Mouse (Mus musculus) liver, embryonic 16.5 days (tissue): ENCODE results near the gene B4galt1. TPM values are rescaled to one million over a fixed set of nuclear protein-coding genes. Genes with fewer than 3 reads are reported as not detected.

Experiments used
- ATAC-seq: fragments of 200-750 bp; cut with Nextera tagmentation; 2 replicates; pipeline ENCODE4 v1.8.0; 2017; ENCODE audit warnings: low read depth, mild to moderate bottlenecking, moderate number of reproducible peaks, moderate library complexity
- H3K27ac ChIP-seq: fragments of 300-500 bp; sonication (generic); 2 replicates; pipeline ENCODE4 v1.5.1; 2014; ENCODE audit warnings: mild to moderate bottlenecking, low read length
- H3K27me3 ChIP-seq: fragments of 300-500 bp; sonication (generic); 2 replicates; pipeline ENCODE4 v1.6.1; 2014; ENCODE audit warnings: low read depth, low read length, mixed read lengths; ENCODE audit not compliant: control insufficient read depth, insufficient read depth
- H3K36me3 ChIP-seq: fragments of 300-500 bp; sonication (generic); 2 replicates; pipeline ENCODE4 v1.6.1; 2014; ENCODE audit warnings: mild to moderate bottlenecking; ENCODE audit not compliant: control insufficient read depth, insufficient read depth
- H3K4me1 ChIP-seq: fragments of 300-500 bp; sonication (generic); 2 replicates; pipeline ENCODE4 v1.6.1; 2014; ENCODE audit warnings: low read depth, low read length, mixed read lengths; ENCODE audit not compliant: control insufficient read depth
- H3K4me2 ChIP-seq: fragments of 300-500 bp; sonication (generic); 2 replicates; pipeline ENCODE4 v1.6.1; 2014; ENCODE audit warnings: low read depth, low read length, mixed read lengths
- H3K4me3 ChIP-seq: fragments of 300-500 bp; sonication (generic); 2 replicates; pipeline ENCODE4 v1.5.1; 2014; ENCODE audit warnings: low read depth, mild to moderate bottlenecking, low read length
- H3K9ac ChIP-seq: fragments of 300-500 bp; sonication (generic); 2 replicates; pipeline ENCODE4 v1.6.1; 2014; ENCODE audit warnings: low read depth, low read length
- H3K9me3 ChIP-seq: fragments of 300-500 bp; sonication (generic); replicated peaks from 2 replicates; pipeline ENCODE4 v1.6.1; 2016; ENCODE audit warnings: low read length; ENCODE audit not compliant: control insufficient read depth
- WGBS: fragments of 180-500 bp; shearing (Covaris S2); extraction: QIAGEN DNeasy Blood & Tissue Kit; methylation state at CpG from one replicate; pipeline ENCODE4 v1.1.7; 2014; ENCODE audit not compliant: insufficient replicate concordance; 5-methylcytosine and 5-hydroxymethylcytosine counted together
- polyA plus RNA-seq: library from polyadenylated mRNA; unstranded; fragments of >200 nt; fragmentation: Nextera tagmentation; extraction: Ambion mirVana; gene quantifications from 2 replicates; pipeline ENCODE4 v1.2.1, GENCODE M21; 2015

B4galt1 gene
- polyA plus RNA-seq, 1 experiment from 2014 or later = 32.6 TPM

DNA sequence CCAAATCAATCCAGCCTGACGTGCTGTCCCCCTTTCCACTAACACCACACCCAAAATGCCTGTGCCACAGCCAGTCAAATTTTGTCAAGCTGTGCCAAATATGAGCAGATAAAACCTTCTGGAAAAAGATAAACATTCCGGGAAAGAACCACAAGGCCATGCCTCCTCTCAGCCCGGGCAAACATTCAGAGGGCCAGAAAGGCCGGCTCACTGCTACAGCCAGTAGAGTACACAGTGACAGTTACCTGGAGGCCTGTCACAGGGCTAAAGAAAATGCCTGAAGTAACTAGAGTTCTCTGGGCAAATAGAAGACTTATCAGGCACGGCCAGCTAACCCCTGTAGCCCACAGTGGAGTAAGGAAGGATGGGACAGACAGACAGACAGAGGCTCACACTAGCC is 3.2 kb downstream of the B4galt1 start:
- no peaks in the 10 kb centered on the region for H3K27me3 ChIP-seq
- H3K4me2 ChIP-seq = peak overlapping the region; percentile 97
- no peaks in the 10 kb centered on the region for H3K9me3 ChIP-seq
- peak overlapping the region; percentile 93 for H3K9ac ChIP-seq
- 2% methylated on average over 5 of the region's 5 CpGs for WGBS
- H3K4me1 ChIP-seq = peaks cover 65% of the 10 kb centered on the region
- peak; percentile 25 for ATAC-seq
- H3K4me3 ChIP-seq = peak overlapping the region; percentile 81
- peak overlapping the region; percentile 96 for H3K27ac ChIP-seq
- no peaks in the 10 kb centered on the region; the same call in 1 of the 2 replicates for H3K36me3 ChIP-seq

DNA sequence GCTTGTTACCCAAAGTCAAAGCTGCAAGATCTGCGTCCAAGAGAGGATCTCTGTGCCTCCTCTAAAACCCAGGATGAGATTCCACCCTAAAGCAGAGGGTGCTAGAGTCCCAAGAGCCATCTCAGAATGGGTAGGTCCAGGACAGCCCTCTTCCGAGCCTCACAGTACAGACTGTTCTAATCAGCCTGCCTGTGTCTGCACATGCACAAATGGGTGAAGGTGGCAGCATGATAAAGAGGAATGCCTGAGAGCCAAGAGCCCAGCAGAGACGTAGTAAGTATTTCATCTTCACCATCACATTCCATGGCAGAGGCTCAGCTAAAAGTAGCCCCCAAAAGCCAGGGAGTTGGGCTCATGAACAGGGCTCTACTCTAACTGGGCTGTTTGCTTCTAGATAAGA is 4.3 kb downstream of the B4galt1 start:
- 23% methylated on average over 3 of the region's 3 CpGs for WGBS
- Histone ChIP-seq H3K4me3 (peak overlapping the region; percentile 81), H3K27ac (peak overlapping the region; percentile 96), H3K9ac (peak overlapping the region; percentile 93), H3K27me3 (no peaks in the 10 kb centered on the region), H3K4me1 (peaks cover 70% of the 10 kb centered on the region), H3K36me3 (peaks cover 1% of the 10 kb centered on the region), H3K4me2 (peak overlapping the region; percentile 97), H3K9me3 (no peaks in the 10 kb centered on the region)
- ATAC-seq = peak; percentile 47

DNA sequence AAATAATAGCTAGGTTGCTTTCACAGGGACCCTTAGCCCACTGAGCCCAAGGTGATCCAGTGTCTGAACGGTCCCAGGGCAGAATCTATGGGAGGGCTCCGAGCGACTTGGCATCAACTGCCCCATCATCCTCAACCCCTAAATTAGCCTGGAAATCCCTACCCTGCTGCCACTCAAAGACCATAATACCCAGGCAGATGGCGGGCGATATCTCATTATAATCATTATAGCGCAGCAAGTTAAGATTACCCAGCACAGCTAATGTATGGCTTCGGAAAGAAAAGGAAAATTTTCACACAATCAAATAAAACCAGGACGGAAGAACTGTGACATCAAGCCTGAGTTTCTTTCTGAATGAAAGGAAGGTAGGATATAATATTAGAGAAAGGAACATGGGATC is 5.6 kb downstream of the B4galt1 start:
- Histone ChIP-seq H3K4me2 (peak overlapping the region; percentile 97), H3K4me3 (no peak overlapping the region)

DNA sequence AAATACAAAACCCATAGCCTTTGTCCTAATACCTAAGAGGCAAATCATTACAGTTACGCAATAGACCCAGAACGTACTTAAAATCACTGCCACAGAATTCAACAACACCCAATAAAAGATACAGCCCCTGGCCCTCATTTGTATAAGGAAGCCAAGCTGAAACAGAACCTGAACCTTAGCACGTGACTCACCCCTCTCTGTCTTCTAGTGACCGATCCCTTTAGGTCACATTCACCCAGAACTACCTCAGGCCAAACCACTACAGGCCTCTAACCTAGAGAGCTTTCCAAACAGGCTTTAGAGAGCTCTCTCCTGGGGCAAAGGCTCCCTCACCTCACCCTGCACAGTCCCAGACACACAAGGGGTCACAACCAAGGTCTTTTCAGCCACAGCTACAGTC is 6.6 kb downstream of the B4galt1 start:
- peaks cover 4% of the 10 kb centered on the region for H3K36me3 ChIP-seq
- ATAC-seq = peak; percentile 37
- H3K9me3 ChIP-seq = no peaks in the 10 kb centered on the region
- H3K4me1 ChIP-seq = peaks cover 88% of the 10 kb centered on the region
- H3K9ac ChIP-seq = peak overlapping the region; percentile 49
- H3K4me2 ChIP-seq = peak overlapping the region; percentile 53
- H3K27ac ChIP-seq = peak overlapping the region; percentile 96
- no peaks in the 10 kb centered on the region for H3K27me3 ChIP-seq
- H3K4me3 ChIP-seq = peak overlapping the region; percentile 22
- WGBS = 58% methylated on average over 4 of the region's 4 CpGs

More for the DNA sequence above, 5.6 kb downstream of the B4galt1 start:
- Histone ChIP-seq H3K36me3 (peaks cover 4% of the 10 kb centered on the region), H3K4me1 (peaks cover 78% of the 10 kb centered on the region), H3K9ac (peak overlapping the region; percentile 93; the same call in 1 of the 2 replicates), H3K9me3 (no peaks in the 10 kb centered on the region), H3K27me3 (no peaks in the 10 kb centered on the region), H3K27ac (peak overlapping the region; percentile 96)
- no peak for ATAC-seq
- WGBS = 84% methylated on average over 8 of the region's 8 CpGs

DNA sequence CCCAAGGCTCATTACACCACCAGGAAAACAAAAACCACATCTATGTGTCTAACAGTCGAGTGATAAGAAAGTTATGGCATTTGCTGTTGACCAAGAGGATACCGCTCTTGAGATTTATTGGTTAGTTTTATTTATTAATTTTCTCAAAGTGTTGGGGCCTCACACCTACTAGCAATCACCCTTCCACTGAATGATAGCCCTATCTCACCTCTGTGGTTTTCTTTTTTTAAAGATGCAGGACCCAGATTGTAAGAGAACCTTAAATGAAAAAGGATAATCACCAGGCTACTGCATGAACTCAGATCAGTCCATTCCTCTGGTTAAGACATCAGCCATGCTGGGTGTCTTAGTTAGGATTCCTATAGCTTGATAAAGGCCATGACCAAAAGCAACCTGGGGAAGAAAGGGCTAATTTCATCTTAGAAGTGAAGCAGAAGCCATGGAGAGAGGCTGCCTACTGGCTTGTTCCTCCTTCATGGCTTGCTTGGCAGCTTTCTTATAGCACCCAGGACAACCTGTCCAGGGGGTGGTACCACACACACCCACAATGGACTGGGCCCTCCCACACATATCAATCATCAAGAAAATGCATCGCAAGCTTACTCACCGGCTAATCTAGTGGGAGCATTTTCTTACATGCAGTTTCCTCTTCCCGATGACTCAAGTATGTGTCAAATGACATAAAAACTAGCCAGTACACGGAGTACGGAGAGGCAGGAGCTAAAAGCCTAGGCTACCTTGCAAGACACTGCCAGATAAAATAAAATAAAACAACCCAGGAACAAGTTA is 7.5 kb downstream of the B4galt1 start:
- H3K9ac ChIP-seq = peak overlapping the region; percentile 38
- peak overlapping the region; percentile 53 for H3K4me2 ChIP-seq

DNA sequence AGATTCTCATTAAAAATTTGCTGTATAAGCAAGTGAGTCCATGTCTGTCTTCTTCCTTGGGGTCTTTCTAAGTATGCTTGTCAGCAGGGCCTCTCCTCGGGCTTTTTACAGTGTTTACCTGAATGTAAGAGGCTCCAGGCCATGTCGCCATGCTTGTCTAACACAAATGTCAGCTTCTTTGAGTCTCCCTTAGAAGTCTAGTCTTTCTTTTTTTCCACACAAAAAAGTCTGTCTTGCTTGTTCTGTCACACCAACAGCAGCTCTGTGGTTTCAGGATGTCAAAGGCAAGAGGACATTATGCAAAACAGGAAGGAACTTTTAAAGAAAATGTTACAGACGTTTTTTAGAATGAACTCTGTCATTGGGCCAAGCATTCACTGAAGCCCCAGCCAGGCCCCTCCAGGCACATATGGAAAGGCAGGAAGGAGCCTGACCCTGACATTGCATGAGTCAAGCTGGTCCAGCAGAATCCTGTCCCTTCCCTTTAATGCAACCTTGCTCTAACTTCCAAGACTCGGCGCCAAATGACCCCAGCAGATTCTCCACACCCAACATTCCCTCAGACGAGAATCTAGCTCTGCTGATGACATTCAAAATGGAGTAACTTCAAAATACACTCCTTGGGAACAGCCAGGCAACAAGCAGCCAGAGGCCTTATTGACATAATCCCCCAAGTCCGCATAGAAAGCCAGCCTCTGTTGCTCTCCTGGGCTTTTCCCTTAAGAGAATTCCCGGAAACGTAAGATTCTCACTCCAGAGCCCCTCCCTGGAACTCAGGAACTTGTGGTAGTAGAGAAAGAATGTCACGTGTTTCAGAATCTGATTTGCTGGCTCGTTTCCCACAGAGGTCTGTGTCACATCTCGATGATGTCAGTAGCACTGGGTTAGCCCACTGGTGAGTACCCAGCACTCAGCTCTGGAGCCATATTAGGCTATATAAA is 8.7 kb downstream of the B4galt1 start:
- WGBS = 35% methylated on average over 12 of the region's 12 CpGs
- no peak for ATAC-seq
- peak overlapping the region; percentile 33 for H3K9ac ChIP-seq

More for the DNA sequence above, 7.5 kb downstream of the B4galt1 start:
- Histone ChIP-seq H3K4me1 (peaks cover 88% of the 10 kb centered on the region), H3K27me3 (no peaks in the 10 kb centered on the region), H3K4me3 (peak overlapping the region; percentile 9), H3K9me3 (no peaks in the 10 kb centered on the region), H3K36me3 (peaks cover 4% of the 10 kb centered on the region), H3K27ac (peak overlapping the region; percentile 96)
- no peak for ATAC-seq
- WGBS = 19% methylated on average over 7 of the region's 7 CpGs

DNA sequence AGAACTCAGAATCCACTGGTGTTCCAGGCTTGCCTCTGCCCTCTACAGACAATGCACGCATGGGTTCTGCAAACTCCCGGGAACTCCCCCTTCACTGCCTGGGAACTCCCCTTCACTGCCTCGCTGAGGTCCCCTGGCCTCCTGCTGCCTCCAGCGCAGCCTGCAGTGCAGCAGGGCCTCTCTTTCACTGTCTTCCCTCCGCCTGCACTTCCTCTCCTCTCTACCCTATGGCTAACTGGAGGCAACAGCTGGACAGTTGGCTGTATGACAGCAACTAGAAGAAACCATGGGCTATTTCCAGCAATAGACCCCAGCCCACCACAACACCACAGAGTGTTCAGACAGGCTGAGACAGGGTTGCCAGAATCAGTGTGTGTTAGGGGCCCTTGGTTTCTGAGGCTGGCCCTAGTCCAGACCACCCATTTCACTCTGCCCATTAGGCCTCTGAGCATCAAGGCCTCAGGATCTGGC is 9.5 kb downstream of the B4galt1 start:
- no peaks in the 10 kb centered on the region for H3K9me3 ChIP-seq
- ATAC-seq = no peak
- no peak overlapping the region for H3K9ac ChIP-seq
- peaks cover 84% of the 10 kb centered on the region for H3K4me1 ChIP-seq
- no peak overlapping the region; the same call in 1 of the 2 replicates for H3K4me2 ChIP-seq
- peak overlapping the region; percentile 65 for H3K27ac ChIP-seq
- 16% methylated on average over 5 of the region's 5 CpGs for WGBS
- H3K4me3 ChIP-seq = no peak overlapping the region
- peaks cover 4% of the 10 kb centered on the region for H3K36me3 ChIP-seq
- H3K27me3 ChIP-seq = no peaks in the 10 kb centered on the region

More for the DNA sequence above, 8.7 kb downstream of the B4galt1 start:
- Histone ChIP-seq H3K27ac (peak overlapping the region; percentile 65), H3K4me2 (peak overlapping the region; percentile 53), H3K27me3 (no peaks in the 10 kb centered on the region), H3K4me3 (no peak overlapping the region), H3K36me3 (peaks cover 4% of the 10 kb centered on the region), H3K4me1 (peaks cover 85% of the 10 kb centered on the region), H3K9me3 (no peaks in the 10 kb centered on the region)

DNA sequence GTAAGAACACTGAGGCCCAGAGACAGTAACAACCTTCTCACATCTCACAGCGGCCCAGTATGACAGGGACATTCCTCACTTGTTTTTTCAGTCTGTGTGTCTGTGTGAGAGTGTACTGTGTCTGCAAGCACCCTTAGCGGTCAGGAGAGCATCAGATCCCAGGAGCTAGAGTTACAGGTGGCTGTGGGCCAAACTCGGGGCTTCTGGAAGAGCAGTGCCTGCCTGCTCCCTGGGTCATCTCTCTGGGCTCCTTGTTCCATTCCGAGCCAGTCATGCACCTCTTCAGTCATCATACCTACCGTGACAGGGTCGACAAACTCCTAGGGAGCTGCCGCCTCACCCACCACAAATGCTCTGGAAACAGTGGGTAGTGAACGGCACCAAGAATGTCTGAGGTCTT is 10.1 kb downstream of the B4galt1 start:
- Histone ChIP-seq H3K27me3 (no peaks in the 10 kb centered on the region), H3K4me3 (no peak overlapping the region), H3K9me3 (no peaks in the 10 kb centered on the region), H3K4me2 (no peak overlapping the region), H3K27ac (peak overlapping the region; percentile 65), H3K36me3 (peaks cover 4% of the 10 kb centered on the region), H3K9ac (no peak overlapping the region), H3K4me1 (peaks cover 84% of the 10 kb centered on the region)
- ATAC-seq = no peak
- 68% methylated on average over 8 of the region's 8 CpGs for WGBS
